Mouse (Mus musculus) midbrain, embryonic 15.5 days (tissue): ENCODE measurements around the gene Magea1. TPM values are rescaled to one million over a fixed set of nuclear protein-coding genes. Genes with fewer than 3 reads are reported as not detected.
"Not testable (repeated sequence)": the region's sequence is repeated elsewhere in the genome, so short reads cannot be mapped to it uniquely, and the experiment has no call there.

ENCODE experiments used
- ATAC-seq: fragments of 200-750 bp; cut with Nextera tagmentation; replicated peaks from 2 replicates; pipeline ENCODE4 v1.8.0; 2017; ENCODE audit warnings: moderate TSS enrichment
- H3K27ac ChIP-seq: fragments of 300-500 bp; sonication (generic); 2 replicates; pipeline ENCODE4 v1.5.1; 2015; ENCODE audit warnings: mild to moderate bottlenecking, inconsistent platforms
- H3K27me3 ChIP-seq: fragments of 300-500 bp; sonication (generic); replicated peaks from 2 replicates; pipeline ENCODE4 v1.6.1; 2015; ENCODE audit warnings: inconsistent platforms
- H3K36me3 ChIP-seq: fragments of 300-500 bp; sonication (generic); replicated peaks from 2 replicates; pipeline ENCODE4 v1.6.1; 2015; ENCODE audit warnings: inconsistent platforms
- H3K4me1 ChIP-seq: fragments of 300-500 bp; sonication (generic); 2 replicates; pipeline ENCODE4 v1.6.1; 2015; ENCODE audit warnings: inconsistent platforms
- H3K4me2 ChIP-seq: fragments of 300-500 bp; sonication (generic); 2 replicates; pipeline ENCODE4 v1.6.1; 2015; ENCODE audit warnings: inconsistent platforms, mild to moderate bottlenecking, moderate library complexity
- H3K4me3 ChIP-seq: fragments of 300-500 bp; sonication (generic); 2 replicates; pipeline ENCODE4 v1.5.1; 2015; ENCODE audit warnings: mild to moderate bottlenecking, inconsistent platforms
- H3K9ac ChIP-seq: fragments of 300-500 bp; sonication (generic); 2 replicates; pipeline ENCODE4 v1.6.1; 2015; ENCODE audit warnings: mild to moderate bottlenecking, inconsistent platforms
- H3K9me3 ChIP-seq: fragments of 300-500 bp; sonication (generic); 2 replicates; pipeline ENCODE4 v1.6.1; 2016; ENCODE audit warnings: inconsistent platforms
- WGBS: fragments of 180-500 bp; shearing (Covaris S2); methylation state at CpG from one replicate; pipeline ENCODE4 v1.1.7; 2015; ENCODE audit warnings: mixed read lengths; 5-methylcytosine and 5-hydroxymethylcytosine counted together
- polyA plus RNA-seq: library from polyadenylated mRNA; unstranded; fragments of >200 nt; fragmentation: Nextera tagmentation; extraction: Ambion mirVana; gene quantifications from 2 replicates; pipeline ENCODE4 v1.2.1, GENCODE M21; 2015

Magea1 gene
- polyA plus RNA-seq = not detected in 2 replicates

- WGBS = 100% methylated on average over 1 of the region's 2 CpGs
- H3K4me2 ChIP-seq, H3K27me3 ChIP-seq, H3K36me3 ChIP-seq, H3K9me3 ChIP-seq, H3K4me1 ChIP-seq, H3K27ac ChIP-seq, H3K9ac ChIP-seq, ATAC-seq, H3K4me3 ChIP-seq: not testable (repeated sequence)
Measured at GRCm38 (mm10) chrX:155089693-155090092, at the start of gene Magea1. Magea1 (minus strand) TSS chrX:155089793.

- WGBS = 75% methylated on average over 3 of the region's 3 CpGs
- H3K4me3 ChIP-seq, H3K9me3 ChIP-seq, H3K27ac ChIP-seq, H3K9ac ChIP-seq, H3K36me3 ChIP-seq, ATAC-seq, H3K4me1 ChIP-seq, H3K4me2 ChIP-seq, H3K27me3 ChIP-seq: not testable (repeated sequence)
Measured at GRCm38 (mm10) chrX:155128312-155128711, 38.7 kb upstream of the Magea1 start, which contains the start of gene Cldn34b2. Cldn34b2 (minus strand) TSS chrX:155128412.

- no peaks in the 10 kb centered on the region for H3K9me3 ChIP-seq
- H3K4me3 ChIP-seq = no peak overlapping the region
- H3K9ac ChIP-seq = no peak overlapping the region
- no peak overlapping the region for H3K27ac ChIP-seq
- no peaks in the 10 kb centered on the region for H3K36me3 ChIP-seq
- H3K27me3 ChIP-seq = no peaks in the 10 kb centered on the region
- no peak overlapping the region for H3K4me2 ChIP-seq
- no peak for ATAC-seq
- no peaks in the 10 kb centered on the region for H3K4me1 ChIP-seq
Measured at GRCm38 (mm10) chrX:155098024-155098423, 8.4 kb upstream of the Magea1 start.

GRCm38 (mm10) chrX:155093566-155093965, 4.0 kb upstream of the Magea1 start, which contains the start of gene Magea2:
Magea2 (minus strand) TSS chrX:155093666.
- not testable (repeated sequence) for H3K4me1 ChIP-seq, H3K36me3 ChIP-seq, ATAC-seq, H3K27me3 ChIP-seq, H3K9ac ChIP-seq, H3K9me3 ChIP-seq, H3K4me3 ChIP-seq, H3K4me2 ChIP-seq, H3K27ac ChIP-seq
- WGBS = 74% methylated on average over 4 of the region's 4 CpGs

- H3K27me3 ChIP-seq, H3K4me3 ChIP-seq, H3K9me3 ChIP-seq, H3K36me3 ChIP-seq, H3K27ac ChIP-seq, H3K4me1 ChIP-seq, H3K9ac ChIP-seq, H3K4me2 ChIP-seq, ATAC-seq: not testable (repeated sequence)
- WGBS = 85% methylated on average over 16 of the region's 16 CpGs
Measured at GRCm38 (mm10) chrX:155063045-155063444, 26.5 kb downstream of the Magea1 start, which contains the start of gene Magea5. Magea5 (minus strand) TSS chrX:155063145.

Other genes with a start within 250 kb of the Magea1 start
- gene Cldn34b1, start 199.5 kb downstream of the Magea1 start, polyA plus RNA-seq = not detected in 2 replicates
- not detected in 2 replicates for gene Magea6, start 153.8 kb downstream of the Magea1 start, polyA plus RNA-seq
- gene Magea3, start 140.3 kb downstream of the Magea1 start, polyA plus RNA-seq = not detected in 2 replicates
- gene Magea8, start 93.9 kb downstream of the Magea1 start, polyA plus RNA-seq = not detected in 2 replicates
- not detected in 2 replicates for gene Magea5, start 26.6 kb downstream of the Magea1 start, polyA plus RNA-seq
- gene Magea2, start 3.9 kb upstream of the Magea1 start, polyA plus RNA-seq = not detected in 2 replicates
- not detected in 2 replicates for gene Cldn34b2, start 38.6 kb upstream of the Magea1 start, polyA plus RNA-seq
- 71.5 and 74.2 TPM in 2 replicates for gene Sat1, start 126.7 kb upstream of the Magea1 start, polyA plus RNA-seq
- 42.2 and 42.5 TPM in 2 replicates for gene Acot9, start 172.7 kb upstream of the Magea1 start, polyA plus RNA-seq